Mouse (Mus musculus): ENCODE measurements around the gene Zbtb42. TPM values are rescaled to one million over a fixed set of nuclear protein-coding genes. Genes with fewer than 3 reads are reported as not detected.

Zbtb42 gene
- polyA plus RNA-seq, 1 experiment from 2014 or later = 9.8 TPM

DNA sequence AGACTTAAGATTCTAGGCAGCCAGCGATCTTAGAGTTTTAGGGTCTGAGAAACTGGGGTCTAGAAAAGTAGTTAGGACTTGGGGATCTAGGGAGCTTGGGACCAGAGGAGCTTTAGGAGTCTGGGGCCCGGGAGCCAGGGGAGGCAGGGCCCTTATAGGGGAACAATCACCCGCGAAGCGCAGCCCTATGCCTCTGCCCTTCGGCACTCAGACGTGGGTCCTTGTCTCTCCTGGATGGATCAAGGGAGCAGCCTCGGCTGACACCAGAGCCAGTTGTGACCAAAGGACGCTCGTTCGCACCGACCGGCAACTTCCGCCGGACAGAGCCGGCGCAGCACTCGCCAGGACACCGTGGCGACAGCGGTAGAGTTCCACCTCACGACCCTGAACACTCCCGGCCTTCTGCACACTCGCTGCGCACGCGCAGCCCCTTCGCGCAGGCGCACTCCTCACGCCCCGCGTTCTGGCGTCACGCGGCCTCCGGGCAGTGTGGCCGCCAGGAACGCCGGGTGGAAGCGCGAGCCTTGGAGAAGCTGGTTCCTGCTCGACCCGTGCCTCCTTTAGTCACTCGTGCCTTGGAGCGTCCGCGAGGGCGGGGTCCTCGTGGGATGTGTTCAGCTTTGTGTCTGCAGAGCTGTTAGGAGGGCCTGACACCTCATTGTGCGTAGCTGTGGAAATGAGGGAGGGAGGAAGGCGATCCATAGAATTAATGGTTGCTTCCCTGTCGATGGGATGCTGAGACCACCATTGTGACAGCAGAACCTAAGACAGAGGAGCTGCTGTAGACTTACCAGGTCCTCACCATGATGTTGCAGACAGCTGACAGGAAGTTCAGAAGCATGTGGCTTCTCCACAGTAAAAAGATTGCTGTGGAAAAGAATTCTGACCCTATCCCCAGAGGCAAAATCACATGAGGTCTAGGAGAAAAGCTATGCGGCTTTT is 14.8 kb downstream of the Zbtb42 start:
- Histone ChIP-seq H3K27ac (ENCODE audit: low read depth) (peak overlapping the region; percentile 73), H3K4me1 (replicated peaks; ENCODE audit: control insufficient read depth, insufficient read depth, low read length) (peaks cover 14% of the 10 kb centered on the region; the same call in 1 of the 2 replicates), H3K36me3 (ENCODE audit: control insufficient read depth, insufficient read depth, low read length) (no peaks in the 10 kb centered on the region), H3K27me3 (replicated peaks; ENCODE audit: control insufficient read depth, insufficient read depth, low read length) (no peaks in the 10 kb centered on the region), H3K9me3 (ENCODE audit: control insufficient read depth, low read length) (no peaks in the 10 kb centered on the region), H3K9ac (ENCODE audit: low read length) (peak overlapping the region; percentile 89), H3K4me2 (ENCODE audit: low read length) (peak overlapping the region; percentile 88), H3K4me3 (ENCODE audit: low read depth, low read length) (peak overlapping the region; percentile 67)
- peak; percentile 91 for ATAC-seq (replicated peaks; ENCODE audit: low FRiP score, low TSS enrichment, low read depth)
- peak; percentile 96 for DNase-seq (ENCODE audit: low spot score)
- 2% methylated on average over 54 of the region's 54 CpGs for WGBS

GRCm38 (mm10) chr12:112694127-112694475 is 15.5 kb downstream of the Zbtb42 start:
- Histone ChIP-seq H3K27me3 (replicated peaks; ENCODE audit: control insufficient read depth, insufficient read depth, low read length) (no peaks in the 10 kb centered on the region), H3K4me1 (replicated peaks; ENCODE audit: control insufficient read depth, insufficient read depth, low read length) (peaks cover 14% of the 10 kb centered on the region; the same call in 1 of the 2 replicates), H3K9me3 (ENCODE audit: control insufficient read depth, low read length) (no peaks in the 10 kb centered on the region), H3K36me3 (ENCODE audit: control insufficient read depth, insufficient read depth, low read length) (no peaks in the 10 kb centered on the region), H3K9ac (ENCODE audit: low read length) (peak overlapping the region; percentile 89), H3K4me2 (ENCODE audit: low read length) (peak overlapping the region; percentile 88), H3K4me3 (ENCODE audit: low read depth, low read length) (peak overlapping the region; percentile 67), H3K27ac (ENCODE audit: low read depth) (peak overlapping the region; percentile 73; the same call in 1 of the 2 replicates)
- DNase-seq (ENCODE audit: low spot score) (no peak), ATAC-seq (replicated peaks; ENCODE audit: low FRiP score, low TSS enrichment, low read depth) (no peak)
- 79% methylated on average over 10 of the region's 10 CpGs for WGBS

DNA sequence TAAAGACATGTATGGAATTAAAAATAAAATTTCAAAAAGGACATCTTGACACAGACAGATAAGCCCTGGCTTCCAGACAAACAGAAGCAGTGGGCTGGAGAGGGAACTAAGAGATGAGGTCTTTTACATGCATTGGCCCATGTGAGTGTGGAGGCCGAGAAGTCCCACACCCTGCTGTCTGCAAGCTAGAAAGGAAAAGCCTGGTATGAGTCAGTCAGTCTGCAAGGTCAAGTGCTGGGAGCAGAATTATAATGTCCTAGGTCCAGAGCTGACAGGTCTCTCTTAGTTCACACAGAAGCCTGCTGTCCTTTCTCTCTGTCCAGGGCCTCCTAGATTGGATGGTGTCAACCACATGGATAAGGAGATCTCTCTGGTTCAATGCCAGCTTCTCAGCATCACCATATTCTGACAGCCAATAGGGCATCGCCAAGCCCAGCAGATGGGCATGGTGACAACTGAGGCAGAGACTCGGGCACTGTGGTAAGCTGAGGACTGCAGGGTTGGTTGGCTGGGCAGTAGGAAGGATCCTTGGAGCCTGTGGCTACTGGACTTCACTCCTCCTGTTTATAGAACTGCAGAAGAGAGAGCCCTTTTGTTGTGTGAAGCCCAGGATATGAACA is 18.3 kb downstream of the Zbtb42 start:
- Histone ChIP-seq H3K27me3 (replicated peaks; ENCODE audit: control insufficient read depth, insufficient read depth, low read length) (peaks cover 9% of the 10 kb centered on the region; the same call in 1 of the 2 replicates), H3K4me3 (ENCODE audit: low read depth, low read length) (no peak overlapping the region), H3K36me3 (ENCODE audit: control insufficient read depth, insufficient read depth, low read length) (no peaks in the 10 kb centered on the region), H3K4me2 (ENCODE audit: low read length) (no peak overlapping the region), H3K4me1 (replicated peaks; ENCODE audit: control insufficient read depth, insufficient read depth, low read length) (peaks cover 20% of the 10 kb centered on the region; the same call in 1 of the 2 replicates), H3K9me3 (ENCODE audit: control insufficient read depth, low read length) (no peaks in the 10 kb centered on the region), H3K9ac (ENCODE audit: low read length) (no peak overlapping the region), H3K27ac (ENCODE audit: low read depth) (no peak overlapping the region)
- 77% methylated on average over 3 of the region's 3 CpGs for WGBS
- ATAC-seq (replicated peaks; ENCODE audit: low FRiP score, low TSS enrichment, low read depth) = no peak
- no peak for DNase-seq (ENCODE audit: low spot score)

GRCm38 (mm10) chr12:112700522-112700921 is 21.9 kb downstream of the Zbtb42 start:
- H3K4me2 ChIP-seq (ENCODE audit: low read length) = peak overlapping the region; percentile 28
- H3K9me3 ChIP-seq (ENCODE audit: control insufficient read depth, low read length) = no peaks in the 10 kb centered on the region

GRCm38 (mm10) chr12:112702374-112703320 is 24.0 kb downstream of the Zbtb42 start:
- H3K36me3 ChIP-seq (ENCODE audit: control insufficient read depth, insufficient read depth, low read length) = no peaks in the 10 kb centered on the region
- WGBS = 65% methylated on average over 6 of the region's 6 CpGs
- H3K27me3 ChIP-seq (replicated peaks; ENCODE audit: control insufficient read depth, insufficient read depth, low read length) = peaks cover 12% of the 10 kb centered on the region; the same call in 1 of the 2 replicates
- no peaks in the 10 kb centered on the region for H3K9me3 ChIP-seq (ENCODE audit: control insufficient read depth, low read length)
- DNase-seq (ENCODE audit: low spot score) (no peak), ATAC-seq (replicated peaks; ENCODE audit: low FRiP score, low TSS enrichment, low read depth) (no peak)
- no peak overlapping the region for H3K9ac ChIP-seq (ENCODE audit: low read length)
- H3K4me2 ChIP-seq (ENCODE audit: low read length) = no peak overlapping the region
- no peak overlapping the region for H3K4me3 ChIP-seq (ENCODE audit: low read depth, low read length)
- H3K27ac ChIP-seq (ENCODE audit: low read depth) = no peak overlapping the region
- H3K4me1 ChIP-seq (replicated peaks; ENCODE audit: control insufficient read depth, insufficient read depth, low read length) = peaks cover 8% of the 10 kb centered on the region; the same call in 1 of the 2 replicates

More at GRCm38 (mm10) chr12:112700522-112700921, 21.9 kb downstream of the Zbtb42 start:
- no peaks in the 10 kb centered on the region for H3K36me3 ChIP-seq (ENCODE audit: control insufficient read depth, insufficient read depth, low read length)
- H3K27me3 ChIP-seq (replicated peaks; ENCODE audit: control insufficient read depth, insufficient read depth, low read length) = peaks cover 9% of the 10 kb centered on the region; the same call in 1 of the 2 replicates
- H3K27ac ChIP-seq (ENCODE audit: low read depth) = no peak overlapping the region
- ATAC-seq (replicated peaks; ENCODE audit: low FRiP score, low TSS enrichment, low read depth) (no peak), DNase-seq (ENCODE audit: low spot score) (no peak)
- peaks cover 6% of the 10 kb centered on the region; the same call in 1 of the 2 replicates for H3K4me1 ChIP-seq (replicated peaks; ENCODE audit: control insufficient read depth, insufficient read depth, low read length)
- 0 out of 2 replicates have a peak overlapping the region, but pooled peaks have one; percentile 17 for H3K9ac ChIP-seq (ENCODE audit: low read length)
- H3K4me3 ChIP-seq (ENCODE audit: low read depth, low read length) = no peak overlapping the region
- WGBS = 9% methylated on average over 15 of the region's 15 CpGs

GRCm38 (mm10) chr12:112706704-112707572 is 28.3 kb downstream of the Zbtb42 start:
- 11% methylated on average over 32 of the region's 32 CpGs for WGBS
- peak overlapping the region; percentile 15; the same call in 1 of the 2 replicates for H3K4me3 ChIP-seq (ENCODE audit: low read depth, low read length)
- ATAC-seq (replicated peaks; ENCODE audit: low FRiP score, low TSS enrichment, low read depth) = peak; percentile 68
- no peaks in the 10 kb centered on the region for H3K36me3 ChIP-seq (ENCODE audit: control insufficient read depth, insufficient read depth, low read length)
- H3K4me1 ChIP-seq (replicated peaks; ENCODE audit: control insufficient read depth, insufficient read depth, low read length) = 0 out of 2 replicates have a peak, but pooled peaks cover 2% of the 10 kb centered on the region
- H3K4me2 ChIP-seq (ENCODE audit: low read length) = peak overlapping the region; percentile 40
- peak; percentile 95 for DNase-seq (ENCODE audit: low spot score)
- no peak overlapping the region for H3K27ac ChIP-seq (ENCODE audit: low read depth)
- no peaks in the 10 kb centered on the region for H3K9me3 ChIP-seq (ENCODE audit: control insufficient read depth, low read length)
- H3K27me3 ChIP-seq (replicated peaks; ENCODE audit: control insufficient read depth, insufficient read depth, low read length) = 0 out of 2 replicates have a peak, but pooled peaks cover 3% of the 10 kb centered on the region
- H3K9ac ChIP-seq (ENCODE audit: low read length) = no peak overlapping the region

DNA sequence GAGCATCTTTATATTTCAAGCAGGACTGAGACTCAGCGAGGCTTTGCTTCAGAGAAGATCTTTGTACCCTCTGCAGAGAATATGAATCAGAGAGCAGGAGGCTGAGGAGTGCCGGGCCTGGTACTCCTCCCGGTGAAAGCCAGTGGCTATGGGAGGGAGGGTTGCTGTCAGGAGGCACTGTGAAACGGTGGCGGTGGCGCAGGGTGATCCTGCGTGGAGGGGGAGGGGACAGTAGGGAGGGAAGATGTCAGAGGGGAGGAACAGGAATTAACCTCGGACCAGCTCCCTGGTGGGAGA is 28.9 kb downstream of the Zbtb42 start:
- Histone ChIP-seq H3K36me3 (ENCODE audit: control insufficient read depth, insufficient read depth, low read length) (no peaks in the 10 kb centered on the region), H3K4me1 (replicated peaks; ENCODE audit: control insufficient read depth, insufficient read depth, low read length) (0 out of 2 replicates have a peak, but pooled peaks cover 2% of the 10 kb centered on the region), H3K27me3 (replicated peaks; ENCODE audit: control insufficient read depth, insufficient read depth, low read length) (0 out of 2 replicates have a peak, but pooled peaks cover 3% of the 10 kb centered on the region), H3K4me3 (ENCODE audit: low read depth, low read length) (no peak overlapping the region), H3K9ac (ENCODE audit: low read length) (no peak overlapping the region), H3K4me2 (ENCODE audit: low read length) (no peak overlapping the region), H3K9me3 (ENCODE audit: control insufficient read depth, low read length) (no peaks in the 10 kb centered on the region), H3K27ac (ENCODE audit: low read depth) (no peak overlapping the region)
- 26% methylated on average over 8 of the region's 8 CpGs for WGBS
- DNase-seq (ENCODE audit: low spot score) (no peak), ATAC-seq (replicated peaks; ENCODE audit: low FRiP score, low TSS enrichment, low read depth) (peak; percentile 42)
